Mouse (Mus musculus) megakaryocyte-erythroid progenitor cell, adult 5 weeks (primary cell): Measurements from ENCODE around the gene I830077J02Rik. TPM values are rescaled to one million over a fixed set of nuclear protein-coding genes. Genes with fewer than 3 reads are reported as not detected.

Experiments used
- polyA plus RNA-seq: library from polyadenylated mRNA; stranded (reverse); fragments of >175 nt; gene quantifications from 2 replicates; pipeline ENCODE4 v1.2.3, GENCODE M21; 2012

The I830077J02Rik gene
- 2.2 and 2.3 TPM in 2 replicates for polyA plus RNA-seq

GRCm38 (mm10) chr3:105932240-105933071 lies at the start of gene I830077J02Rik:
Gene I830077J02Rik, minus strand, starts transcription at chr3:105932664.

GRCm38 (mm10) chr3:105973411-105973810 lies 40.9 kb upstream of the I830077J02Rik start, which contains the start of gene Ovgp1:
Gene Ovgp1, plus strand, starts transcription at chr3:105973711.

GRCm38 (mm10) chr3:105959999-105960398 lies 27.5 kb upstream of the I830077J02Rik start, which contains the start of gene Atp5f1:
Gene Atp5f1, minus strand, starts transcription at chr3:105960099.

GRCm38 (mm10) chr3:105958974-105959580 lies 26.6 kb upstream of the I830077J02Rik start, which contains the start of gene Wdr77:
Gene Wdr77, plus strand, starts transcription at chr3:105959369.

Other genes starting within 250 kb of the I830077J02Rik start
- gene Ddx20, start 245.1 kb downstream of the I830077J02Rik start, polyA plus RNA-seq, result 9.2 TPM in 2 replicates
- gene Inka2, start 228.1 kb downstream of the I830077J02Rik start, polyA plus RNA-seq, result 0.11 and 0.18 TPM in 2 replicates
- gene Rap1a, start 131.3 kb downstream of the I830077J02Rik start, polyA plus RNA-seq, result 15.3 and 17.3 TPM in 2 replicates
- gene Adora3, start 61.8 kb downstream of the I830077J02Rik start, polyA plus RNA-seq, result not detected in 2 replicates
- gene Tmigd3, start 61.8 kb downstream of the I830077J02Rik start, polyA plus RNA-seq, result not detected in 2 replicates
- gene Wdr77, start 26.7 kb upstream of the I830077J02Rik start, polyA plus RNA-seq, result 55.2 and 69.0 TPM in 2 replicates
- 98.9 and 131 TPM in 2 replicates for gene Atp5f1, start 27.4 kb upstream of the I830077J02Rik start, polyA plus RNA-seq
- 0.68 and 1.9 TPM in 2 replicates for gene Ovgp1, start 41.0 kb upstream of the I830077J02Rik start, polyA plus RNA-seq
- gene Pifo, start 82.0 kb upstream of the I830077J02Rik start, polyA plus RNA-seq, result not detected in 2 replicates
- gene Chil5, start 100.2 kb upstream of the I830077J02Rik start, polyA plus RNA-seq, result not detected in 2 replicates
- 0.05 TPM in 1 of 2 replicates, not detected in the other for gene Chia1, start 180.6 kb upstream of the I830077J02Rik start, polyA plus RNA-seq
- 8.9 and 10.9 TPM in 2 replicates for gene Chil3, start 234.9 kb upstream of the I830077J02Rik start, polyA plus RNA-seq